Mouse (Mus musculus) activated CD4-positive, CD25-positive, alpha-beta regulatory T cell, adult 4 months (primary cell): ENCODE measurements around the gene 2010315B03Rik. TPM values are rescaled to one million over a fixed set of nuclear protein-coding genes. Genes with fewer than 3 reads are reported as not detected.
"Not testable (repeated sequence)": the region's sequence is repeated elsewhere in the genome, so short reads cannot be mapped to it uniquely, and the experiment has no call there.

Source experiments
- ATAC-seq: one replicate; pipeline ENCODE4 v1.8.0; 2017
- polyA plus RNA-seq, 2 experiments: library from polyadenylated mRNA; unstranded; fragments of 100-300 nt; shearing (Covaris generic); gene quantifications; one replicate each; pipeline ENCODE4 v1.2.1; 2017

The 2010315B03Rik gene
- 10 to 100 TPM; 20.6 to 27.3 TPM for polyA plus RNA-seq

DNA sequence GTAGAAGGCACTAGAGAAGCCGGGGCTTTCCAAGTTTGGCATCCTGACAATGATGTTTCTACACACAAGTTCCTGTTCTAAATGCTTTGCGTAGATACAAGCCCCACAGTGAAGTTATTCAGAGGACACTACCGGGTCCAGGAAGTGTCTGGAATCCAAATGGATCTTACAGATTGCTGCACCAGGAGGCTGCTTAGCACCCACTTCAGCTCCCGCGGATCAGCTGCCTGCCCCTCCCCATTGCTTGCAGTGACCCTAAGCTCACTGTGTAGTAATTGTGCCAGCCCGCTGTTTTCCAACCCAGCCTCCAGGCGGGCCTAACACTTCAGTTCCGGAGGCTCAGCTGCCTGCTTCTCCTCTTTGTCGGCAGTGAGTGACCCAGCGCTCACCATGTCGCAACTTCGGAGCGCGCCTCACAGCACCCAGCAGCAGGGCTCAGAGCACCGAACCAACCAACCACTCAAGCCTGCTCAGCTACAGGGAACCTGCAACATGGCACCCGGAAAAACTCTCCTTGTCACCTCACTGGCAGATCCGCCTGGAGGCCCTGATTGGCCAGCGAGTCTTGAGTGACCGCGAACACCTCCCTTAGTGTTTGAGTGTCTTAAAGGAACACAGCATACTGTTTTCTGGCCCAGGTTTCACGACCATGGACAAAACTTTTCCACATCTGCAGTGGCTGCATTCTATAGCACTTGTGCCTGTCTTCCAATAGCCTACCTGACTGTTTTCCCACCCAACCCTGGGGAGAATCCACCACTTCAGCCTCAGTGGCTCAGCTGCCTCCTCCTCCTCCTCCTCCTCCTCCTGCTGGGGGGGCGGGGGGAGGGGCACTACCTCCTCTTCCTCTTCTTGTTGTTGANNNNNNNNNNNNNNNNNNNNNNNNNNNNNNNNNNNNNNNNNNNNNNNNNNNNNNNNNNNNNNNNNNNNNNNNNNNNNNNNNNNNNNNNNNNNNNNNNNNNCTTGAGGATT is at the start of gene 2010315B03Rik:
Gene 2010315B03Rik, minus strand, starts transcription at position 526 of the 972 bp plus-strand sequence.
- peak; percentile 99 for ATAC-seq

GRCm38 (mm10) chr9:124311502-124311901 is 994 bp downstream of the 2010315B03Rik start:
- ATAC-seq = no peak

- no peak for ATAC-seq
Observed at GRCm38 (mm10) chr9:124288329-124288728, 24.2 kb downstream of the 2010315B03Rik start.

DNA sequence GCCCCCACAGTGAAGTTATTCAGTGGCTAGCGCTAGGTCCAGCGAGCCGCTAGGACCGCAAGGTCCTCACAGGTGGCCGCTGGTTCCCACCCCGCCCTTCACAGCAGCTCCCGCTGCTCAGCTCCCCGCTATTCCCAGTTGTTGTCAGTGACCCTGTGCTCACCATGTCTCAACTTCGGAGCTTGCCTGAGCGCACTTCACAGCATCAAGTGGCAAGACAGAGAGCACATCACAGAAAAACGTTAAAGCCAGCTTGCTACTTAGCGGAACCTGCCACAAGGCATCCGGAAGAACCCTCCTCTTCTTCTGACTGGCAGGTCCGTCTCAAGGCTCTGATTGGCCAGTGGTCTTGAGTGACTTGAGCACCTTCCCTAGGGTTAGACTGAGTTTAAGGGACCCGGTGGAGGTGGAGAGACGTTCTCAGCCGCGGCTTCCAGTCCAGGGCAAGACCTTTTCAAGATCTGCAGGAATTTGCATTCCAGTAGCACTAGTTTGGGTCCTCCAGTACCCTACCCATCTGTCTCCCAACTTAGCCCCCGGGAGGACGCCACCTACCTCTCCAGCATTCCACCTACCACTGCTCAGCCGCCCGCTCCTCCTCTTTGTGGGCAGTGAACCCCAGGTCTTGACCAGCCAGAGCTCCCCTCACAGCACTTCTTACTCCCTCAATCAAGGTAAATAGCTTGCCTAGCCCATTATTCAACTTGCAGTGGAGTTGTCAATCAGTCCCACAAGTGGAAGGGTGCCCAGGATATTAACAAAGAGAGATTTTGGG is 30.4 kb downstream of the 2010315B03Rik start:
- peak; percentile 100 for ATAC-seq

DNA sequence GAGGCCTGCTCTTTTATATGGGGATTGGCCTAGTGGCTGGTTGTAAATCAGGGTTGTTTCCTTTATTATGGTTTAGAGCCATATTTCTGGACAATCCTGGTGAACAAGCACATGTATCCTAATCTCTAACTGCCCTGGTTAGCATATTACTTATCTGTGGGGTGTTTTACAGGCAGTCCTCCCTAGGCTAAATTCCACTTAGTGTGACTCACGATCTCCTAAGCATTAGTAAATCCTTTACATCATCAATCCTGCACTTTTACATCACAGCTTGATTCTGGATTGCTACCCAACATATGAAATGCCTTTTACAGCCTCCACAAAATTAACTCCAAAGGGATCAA is 31.1 kb downstream of the 2010315B03Rik start:
- no peak for ATAC-seq

- no peak for ATAC-seq
Observed at GRCm38 (mm10) chr9:124280576-124281447, 31.7 kb downstream of the 2010315B03Rik start.

DNA sequence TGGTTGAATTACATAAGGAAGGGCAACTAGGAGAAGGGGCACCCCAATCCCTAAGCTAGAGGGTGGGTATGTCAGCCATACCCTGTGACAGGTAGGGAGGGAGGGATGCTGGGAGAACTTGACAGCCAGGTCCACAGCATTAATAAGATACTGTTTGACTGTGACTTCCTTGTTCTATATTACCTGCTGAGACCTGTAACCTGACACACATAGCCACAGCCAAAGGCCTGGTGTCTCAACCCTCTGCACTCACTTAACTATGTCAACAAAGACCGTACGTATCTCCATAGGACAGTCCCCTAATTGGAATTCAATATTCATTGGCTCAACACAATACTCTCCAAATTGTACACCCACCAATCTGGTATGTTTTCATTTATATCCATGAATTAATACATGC is 33.2 kb downstream of the 2010315B03Rik start:
- ATAC-seq = no peak

DNA sequence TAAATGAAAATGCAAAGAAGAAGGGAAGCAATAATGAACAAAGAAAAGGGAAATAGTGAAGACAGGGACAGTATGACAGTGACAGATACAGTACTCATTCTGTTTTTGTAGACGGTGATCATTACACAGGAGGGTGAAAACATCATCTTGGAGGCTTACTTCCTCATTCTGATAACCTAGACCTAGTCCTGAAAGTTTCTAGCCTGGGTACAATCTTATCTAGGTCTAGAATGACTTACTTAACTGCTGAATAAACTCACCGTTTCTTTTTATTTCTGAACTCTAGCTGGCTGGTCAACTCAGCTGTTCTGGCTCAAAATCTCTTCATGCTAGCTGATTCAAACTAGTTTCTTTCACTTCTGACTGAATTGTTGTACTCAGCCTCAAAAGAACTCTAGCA is 37.4 kb downstream of the 2010315B03Rik start:
- no peak for ATAC-seq

DNA sequence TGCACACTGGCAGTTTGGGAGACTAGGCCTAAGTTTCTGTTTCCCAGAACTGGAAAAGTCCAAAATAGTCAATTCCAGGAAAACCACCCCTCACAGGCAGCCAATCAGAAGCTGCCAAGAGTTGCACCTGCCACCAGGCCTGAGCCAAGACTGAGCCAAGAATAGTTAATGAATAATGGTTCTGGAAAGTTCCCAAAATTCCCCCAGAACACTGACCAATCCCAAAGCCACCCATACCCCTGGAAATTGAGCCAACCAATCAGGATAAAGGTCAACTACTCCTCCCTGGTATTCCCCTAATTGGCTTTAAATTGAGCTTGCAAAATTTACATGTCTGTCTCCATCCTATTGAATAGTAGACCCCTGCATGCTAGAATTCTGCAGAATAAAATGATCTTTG is 39.3 kb downstream of the 2010315B03Rik start:
- ATAC-seq = no peak

GRCm38 (mm10) chr9:124267929-124268328 is 44.6 kb downstream of the 2010315B03Rik start:
- ATAC-seq = no peak

DNA sequence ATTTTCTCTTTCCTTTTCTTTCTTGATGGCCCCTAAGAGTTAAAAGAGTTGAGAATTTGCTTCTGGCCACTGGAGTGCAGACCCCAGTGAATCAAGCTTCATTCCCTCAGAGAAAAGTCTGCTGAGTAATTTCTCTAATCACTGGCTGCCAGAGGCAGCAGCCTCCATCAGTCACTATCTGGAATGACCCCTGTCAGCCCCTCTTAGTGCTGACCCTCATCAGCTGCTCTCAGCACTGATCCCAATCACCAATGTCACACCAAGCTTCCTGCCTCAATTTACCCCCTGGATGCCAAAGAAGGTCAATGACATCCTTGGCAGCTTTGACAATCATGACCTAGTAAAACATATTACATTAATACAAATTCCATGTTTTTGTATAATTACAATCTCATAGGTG is 45.0 kb downstream of the 2010315B03Rik start:
- ATAC-seq = no peak

GRCm38 (mm10) chr9:124262987-124263717 is 49.3 kb downstream of the 2010315B03Rik start:
- ATAC-seq = no peak

- no peak for ATAC-seq
Observed at GRCm38 (mm10) chr9:124258067-124258556, 54.4 kb downstream of the 2010315B03Rik start.

GRCm38 (mm10) chr9:124257200-124258066 is 55.1 kb downstream of the 2010315B03Rik start:
- no peak for ATAC-seq

- ATAC-seq = not testable (repeated sequence)
Observed at GRCm38 (mm10) chr9:124256271-124257199, 56.0 kb downstream of the 2010315B03Rik start.

DNA sequence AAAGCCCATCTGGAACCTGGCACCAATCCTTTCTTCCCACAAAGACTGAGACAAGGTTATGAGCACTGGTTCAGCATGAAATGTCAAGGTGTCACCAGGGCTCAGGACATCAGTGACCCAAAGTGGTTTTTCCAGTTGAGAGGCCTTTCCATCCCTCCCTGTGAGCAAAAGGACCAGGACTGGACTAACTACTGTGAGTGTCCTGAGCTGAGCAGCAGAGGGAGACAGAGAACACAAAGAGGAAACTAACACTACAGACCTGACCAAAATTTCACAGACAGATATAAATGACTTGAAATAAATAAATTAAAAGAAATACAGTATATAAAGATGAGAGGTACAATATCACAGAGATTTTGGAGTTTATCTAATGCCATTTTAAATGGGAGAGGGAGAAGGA is 61.1 kb downstream of the 2010315B03Rik start:
- ATAC-seq = no peak
